Mouse (Mus musculus) hindbrain, embryonic 10.5 days (tissue): Measurements from ENCODE around the gene Xrcc6. TPM values are rescaled to one million over a fixed set of nuclear protein-coding genes. Genes with fewer than 3 reads are reported as not detected.

Experiments used
- DNase-seq: peaks from one replicate; pipeline ENCODE4 v3.0.0-alpha.2; 2017; ENCODE audit warnings: low spot score
- H3K27ac ChIP-seq: fragments of 300-500 bp; sonication (generic); 2 replicates; pipeline ENCODE4 v1.5.1; 2016; ENCODE audit warnings: mild to moderate bottlenecking, moderate library complexity
- H3K27me3 ChIP-seq: fragments of 300-500 bp; sonication (generic); 2 replicates; pipeline ENCODE4 v1.6.1; 2016; ENCODE audit warnings: mild to moderate bottlenecking; ENCODE audit not compliant: poor library complexity, insufficient read depth, severe bottlenecking
- H3K36me3 ChIP-seq: fragments of 300-500 bp; sonication (generic); 2 replicates; pipeline ENCODE4 v1.6.1; 2016; ENCODE audit warnings: mild to moderate bottlenecking, moderate library complexity
- H3K4me1 ChIP-seq: fragments of 300-500 bp; sonication (generic); replicated peaks from 2 replicates; pipeline ENCODE4 v1.6.1; 2016; ENCODE audit warnings: mild to moderate bottlenecking
- H3K4me3 ChIP-seq: fragments of 300-500 bp; sonication (generic); 2 replicates; pipeline ENCODE4 v1.5.1; 2016; ENCODE audit warnings: mild to moderate bottlenecking, moderate library complexity
- H3K9me3 ChIP-seq: fragments of 300-500 bp; sonication (generic); 2 replicates; pipeline ENCODE4 v1.6.1; 2016; ENCODE audit warnings: mild to moderate bottlenecking, moderate library complexity
- WGBS: fragments of 180-500 bp; shearing (Covaris S2); methylation state at CpG from one replicate; pipeline ENCODE4 v1.1.7; 2016; 5-methylcytosine and 5-hydroxymethylcytosine counted together
- polyA plus RNA-seq: library from polyadenylated mRNA; unstranded; fragments of >200 nt; fragmentation: Nextera tagmentation; extraction: Ambion mirVana; gene quantifications from 2 replicates; pipeline ENCODE4 v1.2.1, GENCODE M21; 2016

The Xrcc6 gene
- polyA plus RNA-seq, result 62.1 and 75.1 TPM in 2 replicates

GRCm38 (mm10) chr15:81987646-81988045 is at the start of gene Xrcc6:
Gene Xrcc6, plus strand, starts transcription at chr15:81987835.
- Histone ChIP-seq H3K4me3 (no peak within 1 kb of the TSS), H3K27ac (peak within 1 kb of the TSS; percentile 8; the same call in 1 of the 2 replicates), H3K27me3 (no peaks in the 10 kb centered on the region), H3K4me1 (peaks cover 21% of the 10 kb centered on the region), H3K9me3 (no peaks in the 10 kb centered on the region), H3K36me3 (peaks cover 2% of the 10 kb centered on the region; the same call in 1 of the 2 replicates)
- no peak for DNase-seq
- 86% methylated on average over 3 of the region's 3 CpGs for WGBS

GRCm38 (mm10) chr15:81938246-81938645 is 49.4 kb upstream of the Xrcc6 start:
- Histone ChIP-seq H3K4me1 (peaks cover 47% of the 10 kb centered on the region), H3K9me3 (no peaks in the 10 kb centered on the region), H3K27me3 (peaks cover 12% of the 10 kb centered on the region), H3K36me3 (no peaks in the 10 kb centered on the region), H3K27ac (peak overlapping the region; percentile 76; the same call in 1 of the 2 replicates), H3K4me3 (peak overlapping the region; percentile 55)
- 27% methylated on average over 2 of the region's 2 CpGs for WGBS
- peak; percentile 50 for DNase-seq

- Histone ChIP-seq H3K36me3 (no peaks in the 10 kb centered on the region), H3K9me3 (no peaks in the 10 kb centered on the region), H3K4me3 (no peak overlapping the region), H3K27ac (0 out of 2 replicates have a peak overlapping the region, but pooled peaks have one; percentile 57), H3K4me1 (peaks cover 52% of the 10 kb centered on the region), H3K27me3 (peaks cover 12% of the 10 kb centered on the region)
- DNase-seq, result no peak
- WGBS, result 92% methylated on average over 10 of the region's 10 CpGs
These were observed 48.4 kb upstream of the Xrcc6 start for GRCm38 (mm10) chr15:81939157-81939715.

GRCm38 (mm10) chr15:81939774-81940173 is 47.9 kb upstream of the Xrcc6 start:
- no peak for DNase-seq
- Histone ChIP-seq H3K27ac (no peak overlapping the region), H3K9me3 (no peaks in the 10 kb centered on the region), H3K36me3 (no peaks in the 10 kb centered on the region), H3K27me3 (peaks cover 12% of the 10 kb centered on the region), H3K4me1 (peaks cover 52% of the 10 kb centered on the region), H3K4me3 (no peak overlapping the region)
- WGBS, result 90% methylated on average over 4 of the region's 4 CpGs

DNA sequence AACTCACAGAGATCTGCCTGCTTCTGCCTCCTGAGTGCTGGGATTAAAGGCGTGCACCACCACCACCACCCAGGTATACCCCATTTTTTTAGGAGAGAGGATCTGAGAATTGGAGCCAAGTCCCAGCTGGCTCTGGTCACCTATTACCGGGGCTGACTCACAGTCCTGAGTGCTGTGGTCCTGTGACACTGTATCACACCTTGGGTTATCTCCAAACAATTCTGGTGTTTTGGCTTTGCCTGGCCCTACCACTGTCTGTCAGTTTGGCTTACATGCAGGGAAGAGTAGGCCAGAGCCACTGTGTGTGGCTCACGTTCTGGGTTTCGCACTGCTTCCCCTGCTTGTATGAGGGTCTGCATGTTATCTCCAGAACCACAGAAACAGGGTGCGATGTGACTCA is 47.4 kb upstream of the Xrcc6 start:
- no peak for DNase-seq
- Histone ChIP-seq H3K36me3 (no peaks in the 10 kb centered on the region), H3K27me3 (peaks cover 12% of the 10 kb centered on the region), H3K4me1 (peaks cover 52% of the 10 kb centered on the region), H3K9me3 (no peaks in the 10 kb centered on the region), H3K27ac (no peak overlapping the region), H3K4me3 (no peak overlapping the region)
- WGBS, result 91% methylated on average over 5 of the region's 5 CpGs

- no peaks in the 10 kb centered on the region for H3K36me3 ChIP-seq
- no peak overlapping the region for H3K4me3 ChIP-seq
- H3K4me1 ChIP-seq, result peaks cover 52% of the 10 kb centered on the region
- WGBS, result 94% methylated on average over 2 of the region's 2 CpGs
- no peak for DNase-seq
- H3K27me3 ChIP-seq, result peaks cover 12% of the 10 kb centered on the region
- H3K9me3 ChIP-seq, result no peaks in the 10 kb centered on the region
- H3K27ac ChIP-seq, result no peak overlapping the region
These were observed 46.6 kb upstream of the Xrcc6 start for GRCm38 (mm10) chr15:81941010-81941409.

DNA sequence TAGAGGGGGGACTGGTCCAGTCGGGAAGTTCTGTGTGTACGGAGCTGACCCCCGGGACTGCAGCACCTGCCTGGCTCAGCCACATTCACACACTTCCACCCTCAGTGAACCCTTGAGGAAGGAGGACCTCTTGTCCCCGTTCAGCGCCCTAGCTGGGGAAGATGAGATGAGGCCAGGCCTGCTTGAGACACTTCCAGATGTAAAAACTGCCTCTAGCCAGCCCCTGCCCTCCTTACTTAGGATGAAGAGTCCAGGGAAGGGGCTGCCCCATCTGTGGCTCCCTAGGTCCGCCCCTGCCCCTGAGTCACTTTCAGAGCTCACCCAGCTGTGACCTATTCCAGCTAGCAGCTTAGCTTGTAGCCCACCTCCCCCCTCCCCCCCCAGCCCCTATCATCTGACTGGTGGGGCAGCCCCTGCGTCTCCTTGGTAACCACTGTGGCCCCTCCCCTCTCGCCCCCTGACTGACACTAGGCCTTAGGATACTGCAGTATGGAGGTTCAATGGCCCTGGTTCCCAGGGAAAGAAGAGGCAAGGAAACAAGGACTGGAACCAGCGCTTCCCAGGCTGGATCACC is 44.4 kb upstream of the Xrcc6 start:
- peak overlapping the region; percentile 84 for H3K27ac ChIP-seq
- H3K36me3 ChIP-seq, result 0 out of 2 replicates have a peak, but pooled peaks cover 5% of the 10 kb centered on the region
- H3K4me3 ChIP-seq, result peak overlapping the region; percentile 20
- H3K27me3 ChIP-seq, result 0 out of 2 replicates have a peak, but pooled peaks cover under 1% of the 10 kb centered on the region
- peaks cover 35% of the 10 kb centered on the region for H3K4me1 ChIP-seq
- 9% methylated on average over 9 of the region's 9 CpGs for WGBS
- peak; percentile 89 for DNase-seq
- H3K9me3 ChIP-seq, result no peaks in the 10 kb centered on the region

- 87% methylated on average over 10 of the region's 10 CpGs for WGBS
- DNase-seq, result no peak
- no peak overlapping the region for H3K4me3 ChIP-seq
- peak overlapping the region; percentile 62 for H3K27ac ChIP-seq
- peaks cover 40% of the 10 kb centered on the region for H3K36me3 ChIP-seq
- no peaks in the 10 kb centered on the region for H3K9me3 ChIP-seq
- peaks cover 12% of the 10 kb centered on the region for H3K4me1 ChIP-seq
- no peaks in the 10 kb centered on the region for H3K27me3 ChIP-seq
These were observed 38.6 kb upstream of the Xrcc6 start for GRCm38 (mm10) chr15:81949076-81949475.

DNA sequence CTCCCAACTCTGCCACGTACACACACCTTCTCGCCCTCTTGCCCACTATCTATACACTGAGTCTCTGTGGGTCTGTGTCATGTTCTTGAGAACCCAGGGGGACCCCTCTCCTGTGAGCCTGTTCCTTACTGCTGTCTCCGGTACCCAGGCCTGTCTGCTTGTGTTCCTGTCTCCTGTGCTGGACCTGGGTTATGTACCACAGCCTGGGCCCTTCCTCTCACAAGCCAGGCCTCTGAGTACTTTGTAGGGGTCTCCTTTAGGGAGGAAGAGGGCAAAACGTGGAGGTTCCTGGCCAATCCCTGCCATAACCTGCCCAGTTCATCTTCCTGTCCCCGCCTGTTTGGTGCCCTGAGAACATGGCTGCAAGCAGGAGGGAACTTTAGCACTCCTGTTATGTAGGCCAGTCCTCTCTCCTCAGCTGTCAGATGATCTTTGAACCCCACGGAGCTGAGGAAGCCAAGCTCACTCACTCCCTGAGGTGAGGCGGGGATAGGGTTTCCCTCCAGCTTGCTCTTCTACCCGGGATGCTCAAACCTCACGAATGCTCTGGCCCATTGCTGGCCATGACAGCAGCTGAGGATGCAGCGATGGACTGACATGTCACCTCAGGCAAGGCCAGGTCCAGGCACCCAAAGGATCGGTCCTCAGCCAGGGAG is 38.0 kb upstream of the Xrcc6 start:
- WGBS, result 71% methylated on average over 11 of the region's 11 CpGs
- no peak for DNase-seq

DNA sequence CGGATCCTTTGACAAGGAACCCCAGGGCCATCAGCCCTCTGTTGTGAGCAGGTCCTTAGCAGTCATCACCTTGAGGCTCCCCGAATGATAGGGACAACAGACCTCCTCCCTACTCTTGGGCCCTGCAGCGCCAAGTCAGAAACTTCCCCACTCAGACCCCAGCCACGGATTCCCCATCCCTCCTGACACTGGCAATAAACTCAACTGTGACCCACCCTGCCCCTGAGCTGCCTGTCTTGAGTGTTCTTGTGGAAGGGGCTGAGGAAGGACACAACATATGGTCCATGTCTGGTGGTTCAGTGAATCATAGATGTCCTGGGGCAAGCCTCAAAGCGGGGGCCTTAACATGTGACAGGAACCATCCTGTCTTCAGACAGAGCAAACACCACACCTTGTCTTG is 36.9 kb upstream of the Xrcc6 start:
- 92% methylated on average over 5 of the region's 5 CpGs for WGBS

More for the DNA sequence above, 38.0 kb upstream of the Xrcc6 start:
- Histone ChIP-seq H3K27me3 (no peaks in the 10 kb centered on the region), H3K4me1 (peaks cover 12% of the 10 kb centered on the region), H3K4me3 (no peak overlapping the region), H3K9me3 (no peaks in the 10 kb centered on the region), H3K27ac (peak overlapping the region; percentile 62; the same call in 1 of the 2 replicates), H3K36me3 (peaks cover 46% of the 10 kb centered on the region)

GRCm38 (mm10) chr15:81951159-81951558 is 36.5 kb upstream of the Xrcc6 start:
- no peaks in the 10 kb centered on the region for H3K27me3 ChIP-seq
- H3K27ac ChIP-seq, result no peak overlapping the region
- H3K36me3 ChIP-seq, result peaks cover 59% of the 10 kb centered on the region
- H3K9me3 ChIP-seq, result no peaks in the 10 kb centered on the region
- 93% methylated on average over 9 of the region's 9 CpGs for WGBS
- no peak for DNase-seq
- H3K4me3 ChIP-seq, result no peak overlapping the region
- peaks cover 12% of the 10 kb centered on the region for H3K4me1 ChIP-seq

More for the DNA sequence above, 36.9 kb upstream of the Xrcc6 start:
- DNase-seq, result no peak
- Histone ChIP-seq H3K27me3 (no peaks in the 10 kb centered on the region), H3K9me3 (no peaks in the 10 kb centered on the region), H3K27ac (no peak overlapping the region), H3K4me1 (peaks cover 12% of the 10 kb centered on the region), H3K4me3 (no peak overlapping the region), H3K36me3 (peaks cover 57% of the 10 kb centered on the region)

GRCm38 (mm10) chr15:81952310-81952709 is 35.3 kb upstream of the Xrcc6 start:
- Histone ChIP-seq H3K27me3 (no peaks in the 10 kb centered on the region), H3K4me1 (peaks cover 12% of the 10 kb centered on the region), H3K9me3 (no peaks in the 10 kb centered on the region), H3K27ac (no peak overlapping the region), H3K4me3 (no peak overlapping the region), H3K36me3 (peaks cover 59% of the 10 kb centered on the region)
- WGBS, result 79% methylated on average over 4 of the region's 4 CpGs
- DNase-seq, result no peak

GRCm38 (mm10) chr15:81954151-81954583 is 33.5 kb upstream of the Xrcc6 start:
- H3K27me3 ChIP-seq, result no peaks in the 10 kb centered on the region

More at GRCm38 (mm10) chr15:81954151-81954583, 33.5 kb upstream of the Xrcc6 start:
- 96% methylated on average over 9 of the region's 9 CpGs for WGBS
- Histone ChIP-seq H3K36me3 (peaks cover 58% of the 10 kb centered on the region), H3K4me1 (no peaks in the 10 kb centered on the region; the same call in 1 of the 2 replicates), H3K27ac (no peak overlapping the region), H3K4me3 (no peak overlapping the region), H3K9me3 (no peaks in the 10 kb centered on the region)
- no peak for DNase-seq
